Mouse (Mus musculus) liver, adult 2 months (tissue): ENCODE results near the gene Teddm1a. TPM values are rescaled to one million over a fixed set of nuclear protein-coding genes. Genes with fewer than 3 reads are reported as not detected.

Experiments used
- DNase-seq: peaks from one replicate; pipeline ENCODE4 v3.0.0-alpha.2; 2011; ENCODE audit warnings: low read depth, low spot score; ENCODE audit errors: extremely low read depth
- H3K27ac ChIP-seq: fragments of 200-500 bp; replicated peaks from 2 replicates; pipeline ENCODE4 v1.5.1; 2012; ENCODE audit warnings: low read depth, mild to moderate bottlenecking, control low read depth, inconsistent platforms, low read length; ENCODE audit not compliant: insufficient read depth
- H3K27me3 ChIP-seq: fragments of 200-500 bp; 2 replicates; pipeline ENCODE4 v1.6.1; 2012; ENCODE audit warnings: mild to moderate bottlenecking, moderate library complexity, low read length, inconsistent platforms; ENCODE audit not compliant: control insufficient read depth, insufficient read depth
- H3K36me3 ChIP-seq: fragments of 200-500 bp; 2 replicates; pipeline ENCODE4 v1.6.1; 2012; ENCODE audit warnings: low read length, inconsistent platforms; ENCODE audit not compliant: control insufficient read depth, insufficient read depth
- H3K4me1 ChIP-seq: fragments of 200-500 bp; 2 replicates; pipeline ENCODE4 v1.6.1; 2011; ENCODE audit warnings: low read length; ENCODE audit not compliant: control insufficient read depth, insufficient read depth
- H3K4me3 ChIP-seq: fragments of 200-500 bp; 2 replicates; pipeline ENCODE4 v1.5.1; 2011; ENCODE audit warnings: low read depth, mild to moderate bottlenecking, control low read depth, low read length, moderate library complexity; ENCODE audit not compliant: insufficient read depth
- H3K79me2 ChIP-seq: fragments of 200-500 bp; 2 replicates; pipeline ENCODE4 v1.6.1; 2012; ENCODE audit warnings: inconsistent platforms, mild to moderate bottlenecking, low read length, moderate library complexity; ENCODE audit not compliant: control insufficient read depth, insufficient read depth
- H3K9ac ChIP-seq: fragments of 200-500 bp; 2 replicates; pipeline ENCODE4 v1.6.1; 2012; ENCODE audit warnings: low read depth, mild to moderate bottlenecking, control low read depth, inconsistent platforms, low read length
- CTCF ChIP-seq: fragments of 200-500 bp; IDR thresholded peaks from 2 replicates; pipeline ENCODE4 v1.5.1; 2011; ENCODE audit warnings: low read depth, low read length, control low read depth
- POLR2A ChIP-seq: fragments of 200-500 bp; IDR thresholded peaks from 2 replicates; pipeline ENCODE4 v1.6.1; 2011; ENCODE audit warnings: low read length, control low read depth; ENCODE audit not compliant: insufficient read depth; ENCODE audit errors: extremely low read depth
- WGBS: fragments of 180-500 bp; shearing (Covaris S2); methylation state at CpG from one replicate; pipeline ENCODE4 v1.1.7; 2018; 5-methylcytosine and 5-hydroxymethylcytosine counted together
- polyA plus RNA-seq: library from polyadenylated mRNA; depleted of rRNA; stranded (reverse); fragments of >200 nt; gene quantifications from 2 replicates; pipeline ENCODE4 v1.2.3, GENCODE M21; 2012
- total RNA-seq: library from RNA; depleted of rRNA; stranded (reverse); fragments of >200 nt; gene quantifications from 2 replicates; pipeline ENCODE4 v1.2.3, GENCODE M21; 2014

Gene Teddm1a
- total and polyA plus RNA-seq, 2 experiments: not detected

DNA sequence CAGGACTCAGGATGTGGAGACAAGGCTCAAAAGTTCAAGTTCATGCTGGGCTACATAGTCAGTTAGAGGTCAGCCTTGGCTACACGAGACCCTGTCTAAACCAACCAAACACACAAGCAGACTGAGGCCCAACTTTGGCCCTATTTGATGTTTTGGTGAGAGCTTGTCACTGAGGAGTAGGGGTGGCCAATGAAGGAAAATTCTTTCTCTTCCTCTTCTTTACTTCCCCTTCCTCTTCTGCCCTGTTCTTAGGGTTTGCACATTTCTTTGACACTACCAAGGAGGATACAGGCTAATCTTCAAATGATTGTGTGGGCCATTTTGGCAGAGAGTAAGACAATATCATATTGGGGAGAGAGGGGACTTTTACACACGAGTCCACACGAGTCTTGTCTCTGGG is 22.3 kb downstream of the Teddm1a start:
- Histone ChIP-seq H3K4me3 (no peak overlapping the region), H3K36me3 (peaks cover 7% of the 10 kb centered on the region; the same call in 1 of the 2 replicates), H3K27me3 (no peaks in the 10 kb centered on the region), H3K9ac (no peak overlapping the region), H3K27ac (no peak overlapping the region), H3K4me1 (peaks cover 7% of the 10 kb centered on the region; the same call in 1 of the 2 replicates), H3K79me2 (no peaks in the 10 kb centered on the region)
- TF ChIP-seq POLR2A: no peak
- TF ChIP-seq CTCF: no peak
- WGBS: 87% methylated on average over 3 of the region's 3 CpGs
- DNase-seq: no peak

DNA sequence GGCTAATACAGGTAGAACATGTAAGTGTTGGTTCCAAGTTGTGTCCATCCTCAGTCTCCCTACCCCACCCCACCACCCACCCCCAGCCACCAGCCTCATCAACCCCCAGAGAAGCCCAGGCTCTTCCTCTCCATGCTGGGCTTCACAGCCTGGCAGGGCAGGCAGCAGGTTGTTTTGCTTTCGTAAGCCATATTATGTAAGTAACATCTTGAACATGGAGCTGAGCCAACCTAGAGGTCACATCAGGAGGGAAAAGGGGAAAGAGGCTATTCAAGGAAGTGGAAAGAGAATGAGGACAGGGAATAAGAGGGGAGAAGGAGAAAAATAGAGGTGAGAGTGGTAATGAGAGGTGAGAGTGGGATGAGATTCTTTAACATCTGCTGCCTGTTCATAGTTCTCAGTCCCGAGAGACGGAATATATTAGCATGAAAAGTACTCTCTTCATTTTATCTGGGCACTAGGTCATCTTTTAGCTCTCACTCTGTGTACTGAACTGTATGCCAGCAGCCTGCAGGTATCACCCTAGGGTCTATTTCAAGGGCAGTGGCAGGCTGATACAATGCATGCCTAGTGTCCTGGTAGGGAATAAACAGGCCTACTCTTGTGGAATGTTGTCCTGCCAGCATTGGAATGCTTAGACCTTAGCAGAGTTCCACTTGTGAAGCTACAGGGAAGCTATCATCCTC is 27.1 kb downstream of the Teddm1a start:
- Histone ChIP-seq H3K27ac (peak overlapping the region; percentile 2; the same call in 1 of the 2 replicates), H3K79me2 (no peaks in the 10 kb centered on the region), H3K36me3 (no peaks in the 10 kb centered on the region), H3K4me1 (peaks cover 8% of the 10 kb centered on the region; the same call in 1 of the 2 replicates), H3K27me3 (no peaks in the 10 kb centered on the region), H3K9ac (no peak overlapping the region), H3K4me3 (no peak overlapping the region)
- WGBS: 22% methylated on average over 3 of the region's 3 CpGs
- peak; percentile 65 for DNase-seq
- TF ChIP-seq POLR2A (no peak), CTCF (no peak)

DNA sequence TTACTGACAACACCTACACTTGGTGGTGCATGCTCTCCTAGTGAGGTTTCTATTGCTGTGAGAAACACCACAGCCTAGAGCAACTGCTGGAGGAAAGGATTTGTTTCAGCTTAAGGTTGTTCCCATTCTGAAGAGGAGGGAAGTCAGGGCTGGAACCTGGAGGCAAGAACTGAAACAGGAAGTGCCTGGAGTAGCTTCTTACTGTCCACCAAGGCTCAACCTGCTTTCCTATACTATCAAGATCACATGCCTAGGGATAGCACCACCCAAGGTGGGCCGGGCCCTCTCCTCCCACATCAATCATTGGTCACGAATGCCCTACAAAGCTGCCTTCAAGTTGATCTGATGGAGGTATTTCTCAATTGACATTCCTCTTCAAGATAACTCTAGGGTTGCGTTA is 30.1 kb downstream of the Teddm1a start:
- no peak overlapping the region for H3K27ac ChIP-seq
- H3K4me1 ChIP-seq: peaks cover 8% of the 10 kb centered on the region; the same call in 1 of the 2 replicates
- 90% methylated on average over 3 of the region's 3 CpGs for WGBS
- no peak overlapping the region for H3K4me3 ChIP-seq
- no peaks in the 10 kb centered on the region for H3K27me3 ChIP-seq
- no peak overlapping the region for H3K9ac ChIP-seq
- H3K36me3 ChIP-seq: no peaks in the 10 kb centered on the region
- no peaks in the 10 kb centered on the region for H3K79me2 ChIP-seq
- no peak for DNase-seq
- no peak for TF ChIP-seq POLR2A
- TF ChIP-seq CTCF: no peak

DNA sequence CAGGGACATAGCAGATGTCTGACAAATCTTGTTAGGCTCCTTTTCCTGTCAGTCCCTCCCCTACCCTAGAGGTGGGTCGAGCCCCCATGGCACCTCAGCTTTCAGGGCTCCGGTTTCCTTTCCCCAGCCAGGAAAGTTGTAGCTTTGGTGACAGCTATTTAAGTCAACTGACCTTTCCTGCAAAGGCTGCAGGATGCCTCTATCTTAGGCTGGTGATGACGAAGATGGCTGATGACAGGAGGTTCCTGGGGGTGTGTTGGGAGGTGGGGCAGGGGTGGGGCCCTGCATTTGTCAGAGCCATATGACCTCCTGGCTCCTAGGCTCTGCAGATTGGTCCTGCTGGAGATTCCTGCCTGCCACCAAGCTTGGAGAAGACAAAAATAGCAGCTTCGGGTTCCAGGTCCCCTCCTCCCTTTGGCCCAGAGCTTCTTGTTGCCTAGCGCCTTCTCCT is 31.1 kb downstream of the Teddm1a start:
- no peak for DNase-seq
- WGBS: 61% methylated on average over 5 of the region's 5 CpGs
- Histone ChIP-seq H3K9ac (no peak overlapping the region), H3K79me2 (no peaks in the 10 kb centered on the region), H3K27ac (no peak overlapping the region), H3K4me1 (peaks cover 8% of the 10 kb centered on the region; the same call in 1 of the 2 replicates), H3K36me3 (no peaks in the 10 kb centered on the region), H3K27me3 (no peaks in the 10 kb centered on the region), H3K4me3 (no peak overlapping the region)
- TF ChIP-seq POLR2A: no peak
- TF ChIP-seq CTCF: no peak

DNA sequence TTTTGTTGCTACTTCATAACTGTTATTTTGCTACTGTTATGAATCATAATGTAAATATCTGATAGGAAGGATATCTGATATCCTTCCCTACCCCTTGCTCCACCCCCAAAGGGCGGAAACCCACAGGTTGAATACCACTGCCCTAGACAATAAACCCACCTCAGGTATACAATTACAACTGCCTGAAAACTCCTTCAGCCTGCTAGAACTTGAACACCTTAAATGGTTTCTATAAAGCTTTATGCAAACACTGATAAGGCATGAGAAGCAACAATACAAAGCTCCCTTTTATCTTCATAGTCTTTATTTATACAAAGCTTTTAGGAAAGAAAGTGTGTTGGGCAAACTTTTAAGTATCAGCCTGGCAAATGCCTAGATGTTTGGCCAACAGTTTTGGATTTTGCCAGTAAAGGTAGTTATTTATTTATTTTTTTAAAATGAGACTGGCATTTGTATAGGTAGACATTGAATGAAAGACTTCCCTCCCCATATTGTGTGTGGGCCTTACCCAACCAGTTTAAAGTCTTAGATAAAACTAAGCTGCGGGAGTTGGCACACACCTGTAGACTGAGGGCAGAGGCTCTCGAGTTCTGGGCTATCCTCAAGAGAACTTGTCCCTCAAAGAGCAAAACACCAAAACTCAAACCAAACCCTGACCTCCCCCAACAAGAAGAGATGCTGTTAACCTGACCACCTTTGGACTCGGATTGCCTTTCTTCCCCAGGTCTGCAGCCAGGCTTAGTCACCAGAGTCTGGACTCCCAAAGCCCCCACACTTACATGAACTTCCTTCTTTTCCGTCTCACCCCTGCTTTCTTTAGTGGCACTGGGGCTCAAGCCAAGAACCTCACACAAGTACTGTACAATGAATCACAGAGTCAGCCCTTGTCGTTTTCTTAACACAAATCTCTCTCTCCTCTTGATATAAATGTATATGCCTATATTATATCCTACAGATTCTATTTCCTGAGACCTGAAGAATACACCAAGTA is 33.1 kb downstream of the Teddm1a start:
- Histone ChIP-seq H3K4me3 (no peak overlapping the region), H3K4me1 (no peaks in the 10 kb centered on the region), H3K79me2 (no peaks in the 10 kb centered on the region), H3K36me3 (no peaks in the 10 kb centered on the region), H3K27ac (no peak overlapping the region), H3K27me3 (no peaks in the 10 kb centered on the region), H3K9ac (no peak overlapping the region)
- WGBS: 92% methylated on average over 6 of the region's 6 CpGs
- TF ChIP-seq CTCF (no peak), POLR2A (no peak)
- no peak for DNase-seq
